Mouse (Mus musculus) heart, postnatal 0 days (tissue): ENCODE data around the gene Tulp2.
A peak's percentile ranks its signal among the peaks of the same experiment; 100 is the strongest.

Experiments
- CTCF ChIP-seq: IDR thresholded peaks from 2 replicates; pipeline ENCODE4 v1.5.1; 2016; ENCODE audit warnings: antibody characterized with exemption, control low read depth, low read depth
- EP300 ChIP-seq: IDR thresholded peaks from 2 replicates; pipeline ENCODE4 v1.6.1; 2016; ENCODE audit warnings: antibody characterized with exemption, low read depth

DNA sequence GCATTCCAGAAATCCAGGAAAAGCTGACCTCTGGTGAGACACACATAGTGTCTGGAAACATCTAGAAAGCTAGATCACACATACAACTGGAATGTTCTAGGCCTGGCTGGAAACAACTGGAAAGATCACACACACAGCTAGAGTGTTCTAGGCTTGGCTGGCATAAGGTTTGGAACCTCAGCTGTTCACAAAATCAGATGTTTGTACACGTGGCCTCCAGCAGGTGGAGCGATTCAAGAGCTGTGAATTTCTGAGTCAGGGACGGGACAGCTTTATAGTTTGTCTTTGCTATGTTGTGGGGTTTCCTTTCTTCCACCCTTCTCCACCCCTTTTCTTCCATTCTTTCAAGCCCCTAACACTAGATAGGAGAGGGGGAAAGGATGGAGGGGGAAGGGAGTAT, 4.7 kb upstream of the Tulp2 start:
- TF ChIP-seq CTCF, result peak; percentile 74
- no peak for TF ChIP-seq EP300
